Comparison of ENCODE assay signal across 11 mouse cellular contexts in genomic region chr10:123840061-123840751, GRCm38 (mm10).
DNase-seq lines count a peak whose midpoint lies in the region; ATAC-seq and TF ChIP-seq lines count a peak whose summit lies in the region.
"Had no signal": no experiment of that assay in that cellular context is flagged by ENCODE, and none has a peak within 500 bp of the region (broad histone marks: within the 10 kb centered on the region; RNA-seq: fewer than 3 reads in every experiment).

No protein-coding gene starts in this region.

- H3K4me3 ChIP-seq in lung, embryonic 14.5 days (ENCODE audit: low read depth, low read length): no peak overlapping the region
- H3K4me3 ChIP-seq in lung, postnatal 0 days (ENCODE audit: low read depth, low read length): no peak overlapping the region
- H3K4me3 ChIP-seq: erythroblast, embryonic 14.5 days; neural tube, embryonic 13.5 days had no signal

- no peaks in the 10 kb centered on the region for H3K4me1 ChIP-seq in lung, embryonic 14.5 days (ENCODE audit: insufficient read depth)
- no peaks in the 10 kb centered on the region for H3K4me1 ChIP-seq in lung, postnatal 0 days (ENCODE audit: insufficient read depth, low read depth, low read length)
- H3K4me1 ChIP-seq: neural tube, embryonic 13.5 days had no signal

- DNase-seq in lung, embryonic 14.5 days: peak; percentile 13
- DNase-seq in lung, postnatal 0 days (ENCODE audit: low spot score): no peak
- DNase-seq in frontal cortex, postnatal 25 days (ENCODE audit: low spot score in 2 of 2): peak; percentile 8 to 20
- peak; percentile 40 to 63 for DNase-seq in left cerebral cortex, adult 9 months (ENCODE audit: low spot score in 2 of 2)
- DNase-seq in telencephalon, adult 2 months (ENCODE audit: low read depth, low spot score): peak; percentile 79
- DNase-seq in ovary, adult 18-20 months (ENCODE audit: low spot score): no peak
- DNase-seq: kidney, adult 8-10 months had no signal

- H3K27me3 ChIP-seq in lung, embryonic 14.5 days (ENCODE audit: insufficient read depth, low read length): no peaks in the 10 kb centered on the region
- no peaks in the 10 kb centered on the region for H3K27me3 ChIP-seq in lung, postnatal 0 days (replicated peaks; ENCODE audit: insufficient read depth, low read length)
- H3K27me3 ChIP-seq: neural tube, embryonic 13.5 days had no signal

- WGBS in lung, embryonic 14.5 days: 26% methylated on average over 13 of the region's 13 CpGs
- WGBS in lung, postnatal 0 days: 36% methylated on average over 13 of the region's 13 CpGs

- no peak overlapping the region for H3K9ac ChIP-seq in lung, embryonic 14.5 days
- H3K9ac ChIP-seq in lung, postnatal 0 days (replicated peaks; ENCODE audit: low read depth): no peak overlapping the region
- H3K9ac ChIP-seq: neural tube, embryonic 13.5 days had no signal

- ATAC-seq in lung, embryonic 14.5 days (ENCODE audit: insufficient read depth): no peak
- ATAC-seq in lung, postnatal 0 days: no peak
- ATAC-seq in activated CD4-positive, CD25-positive, alpha-beta regulatory T cell, adult 4 months: no peak

- no peak for TF ChIP-seq EP300 in lung, postnatal 0 days (IDR thresholded peaks at IDR 0.05)

- no peak overlapping the region for H3K4me2 ChIP-seq in lung, embryonic 14.5 days
- H3K4me2 ChIP-seq in lung, postnatal 0 days (replicated peaks; ENCODE audit: low read depth, low read length): no peak overlapping the region
- H3K4me2 ChIP-seq: neural tube, embryonic 13.5 days had no signal

- H3K27ac ChIP-seq in lung, embryonic 14.5 days (ENCODE audit: low read depth): no peak overlapping the region
- H3K27ac ChIP-seq in lung, postnatal 0 days (ENCODE audit: low read length): no peak overlapping the region
- H3K27ac ChIP-seq: neural tube, embryonic 13.5 days had no signal

- no peak for TF ChIP-seq CTCF in lung, embryonic 14.5 days (IDR thresholded peaks at IDR 0.05; ENCODE audit: low read depth)
- TF ChIP-seq CTCF in lung, postnatal 0 days (IDR thresholded peaks at IDR 0.05): no peak

- H3K9me3 ChIP-seq in lung, embryonic 14.5 days (ENCODE audit: low read depth, low read length): no peaks in the 10 kb centered on the region
- no peaks in the 10 kb centered on the region for H3K9me3 ChIP-seq in lung, postnatal 0 days (ENCODE audit: low read length)
- H3K9me3 ChIP-seq: neural tube, embryonic 13.5 days had no signal

- H3K36me3 ChIP-seq in lung, embryonic 14.5 days (ENCODE audit: insufficient read depth): no peaks in the 10 kb centered on the region
- no peaks in the 10 kb centered on the region for H3K36me3 ChIP-seq in lung, postnatal 0 days (ENCODE audit: insufficient read depth, low read length)
- H3K36me3 ChIP-seq: G1E; neural tube, embryonic 13.5 days had no signal

Comparison
In these comparisons a context has a peak if more than half of its experiments do, and no peak if none do; other contexts are left out.
1. DNase-seq: peak in lung, embryonic 14.5 days (single experiment), frontal cortex, postnatal 25 days (2 of 2), left cerebral cortex, adult 9 months (2 of 2) and telencephalon, adult 2 months (single experiment); none in lung, postnatal 0 days (single experiment) and ovary, adult 18-20 months (single experiment).